Mouse (Mus musculus) erythroblast, embryonic 14.5 days (primary cell): ENCODE results near the gene Ankfy1.

Experiments used
- GATA1 ChIP-seq: IDR thresholded peaks from 2 replicates; pipeline ENCODE4 v1.6.1; 2012; ENCODE audit warnings: low read length, inconsistent platforms, mixed read lengths
- TAL1 ChIP-seq: IDR thresholded peaks from 3 replicates; pipeline ENCODE4 v1.6.1; 2012; ENCODE audit warnings: low read length, inconsistent platforms, mixed read lengths

GRCm38 (mm10) chr11:72650347-72650746 lies 39.5 kb upstream of the Ankfy1 start:
- TF ChIP-seq TAL1 (no peak), GATA1 (no peak)
